Mouse (Mus musculus) embryonic facial prominence, embryonic 11.5 days (tissue): ENCODE results near the gene Ube2e1. TPM values are rescaled to one million over a fixed set of nuclear protein-coding genes. Genes with fewer than 3 reads are reported as not detected.

ENCODE experiments used
- ATAC-seq: fragments of 200-750 bp; cut with Nextera tagmentation; replicated peaks from 2 replicates; pipeline ENCODE4 v1.8.0; 2017; ENCODE audit warnings: low read depth; ENCODE audit not compliant: insufficient number of reproducible peaks, low FRiP score, low TSS enrichment
- DNase-seq: peaks from one replicate; pipeline ENCODE4 v3.0.0-alpha.2; 2015; ENCODE audit warnings: low spot score
- H3K27ac ChIP-seq: fragments of 300-500 bp; sonication (generic); replicated peaks from 2 replicates; pipeline ENCODE4 v1.5.1; 2014; ENCODE audit warnings: mild to moderate bottlenecking, low read depth, low read length, control low read depth
- H3K27me3 ChIP-seq: fragments of 300-500 bp; sonication (generic); 2 replicates; pipeline ENCODE4 v1.6.1; 2014; ENCODE audit warnings: mild to moderate bottlenecking, low read length, moderate library complexity, mixed read lengths; ENCODE audit not compliant: control insufficient read depth, insufficient read depth
- H3K36me3 ChIP-seq: fragments of 300-500 bp; sonication (generic); replicated peaks from 2 replicates; pipeline ENCODE4 v1.6.1; 2014; ENCODE audit warnings: low read depth, mild to moderate bottlenecking, low read length, moderate library complexity, mixed read lengths; ENCODE audit not compliant: control insufficient read depth, insufficient read depth
- H3K4me1 ChIP-seq: fragments of 300-500 bp; sonication (generic); 2 replicates; pipeline ENCODE4 v1.6.1; 2014; ENCODE audit warnings: low read length, mixed read lengths; ENCODE audit not compliant: control insufficient read depth, insufficient read depth
- H3K4me2 ChIP-seq: fragments of 300-500 bp; sonication (generic); 2 replicates; pipeline ENCODE4 v1.6.1; 2014; ENCODE audit warnings: low read depth, mild to moderate bottlenecking, control low read depth, low read length, moderate library complexity
- H3K4me3 ChIP-seq: fragments of 300-500 bp; sonication (generic); 2 replicates; pipeline ENCODE4 v1.5.1; 2014; ENCODE audit warnings: low read depth, low read length, control low read depth
- H3K9ac ChIP-seq: fragments of 300-500 bp; sonication (generic); replicated peaks from 2 replicates; pipeline ENCODE4 v1.6.1; 2014; ENCODE audit warnings: mild to moderate bottlenecking, control low read depth, low read length
- H3K9me3 ChIP-seq: fragments of 300-500 bp; sonication (generic); replicated peaks from 2 replicates; pipeline ENCODE4 v1.6.1; 2016; ENCODE audit warnings: mild to moderate bottlenecking, low read length, inconsistent platforms, mixed read lengths; ENCODE audit not compliant: control insufficient read depth
- WGBS: fragments of 180-500 bp; shearing (Covaris S2); extraction: QIAGEN DNeasy Blood & Tissue Kit; methylation state at CpG from one replicate; pipeline ENCODE4 v1.1.7; 2014; 5-methylcytosine and 5-hydroxymethylcytosine counted together
- polyA plus RNA-seq: library from polyadenylated mRNA; unstranded; fragments of >200 nt; fragmentation: Nextera tagmentation; extraction: Ambion mirVana; gene quantifications from 2 replicates; pipeline ENCODE4 v1.2.1, GENCODE M21; 2014

Gene Ube2e1
- polyA plus RNA-seq, 1 experiment from 2014 or later, result 62.2 TPM

DNA sequence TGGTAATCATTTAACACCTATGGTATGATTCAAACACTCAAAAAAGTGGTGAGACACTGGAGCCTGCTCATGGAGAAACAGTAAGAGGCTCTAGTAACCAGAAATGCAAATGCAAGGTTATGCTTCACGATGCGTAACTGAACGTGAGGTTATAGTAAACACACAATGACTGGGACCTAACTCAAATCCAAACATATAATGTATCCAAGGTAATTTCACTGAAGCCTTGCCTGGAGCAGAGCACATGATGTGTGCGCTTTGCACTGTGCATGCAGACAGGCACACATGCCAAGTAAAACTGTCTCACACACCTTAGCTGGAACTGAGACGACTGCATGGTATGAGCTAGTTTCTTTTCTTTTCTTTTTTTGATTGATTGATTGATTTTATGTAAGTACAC lies 27.5 kb downstream of the Ube2e1 start:
- DNase-seq, result no peak
- Histone ChIP-seq H3K27me3 (no peaks in the 10 kb centered on the region), H3K36me3 (no peaks in the 10 kb centered on the region), H3K4me3 (no peak overlapping the region), H3K27ac (no peak overlapping the region), H3K9me3 (no peaks in the 10 kb centered on the region), H3K4me1 (no peaks in the 10 kb centered on the region), H3K4me2 (no peak overlapping the region), H3K9ac (no peak overlapping the region)
- WGBS, result 94% methylated on average over 5 of the region's 5 CpGs
- no peak for ATAC-seq

DNA sequence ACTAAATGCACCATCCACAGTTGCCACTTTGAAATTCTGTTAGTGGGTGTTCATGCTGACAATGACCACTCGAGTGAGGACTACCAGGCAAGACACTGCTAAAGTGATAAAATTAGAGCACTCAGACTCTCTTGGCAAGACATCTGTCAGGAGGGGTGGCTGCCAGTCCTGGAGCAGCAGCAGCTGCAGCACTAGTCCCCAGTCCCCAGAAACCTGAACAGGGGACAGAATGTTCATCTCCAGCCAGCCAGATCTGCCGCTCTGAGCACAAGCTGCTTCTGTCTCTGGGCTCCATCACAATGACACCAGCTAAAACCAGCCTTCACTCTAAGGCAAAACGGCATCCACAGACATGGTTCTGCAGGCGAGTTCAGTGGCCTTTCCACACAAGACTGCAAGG lies 28.4 kb downstream of the Ube2e1 start:
- Histone ChIP-seq H3K9me3 (no peaks in the 10 kb centered on the region), H3K36me3 (no peaks in the 10 kb centered on the region), H3K4me1 (no peaks in the 10 kb centered on the region), H3K27me3 (no peaks in the 10 kb centered on the region), H3K4me2 (no peak overlapping the region), H3K4me3 (no peak overlapping the region), H3K27ac (no peak overlapping the region), H3K9ac (no peak overlapping the region)
- ATAC-seq (no peak), DNase-seq (no peak)
- 85% methylated on average over 4 of the region's 4 CpGs for WGBS

DNA sequence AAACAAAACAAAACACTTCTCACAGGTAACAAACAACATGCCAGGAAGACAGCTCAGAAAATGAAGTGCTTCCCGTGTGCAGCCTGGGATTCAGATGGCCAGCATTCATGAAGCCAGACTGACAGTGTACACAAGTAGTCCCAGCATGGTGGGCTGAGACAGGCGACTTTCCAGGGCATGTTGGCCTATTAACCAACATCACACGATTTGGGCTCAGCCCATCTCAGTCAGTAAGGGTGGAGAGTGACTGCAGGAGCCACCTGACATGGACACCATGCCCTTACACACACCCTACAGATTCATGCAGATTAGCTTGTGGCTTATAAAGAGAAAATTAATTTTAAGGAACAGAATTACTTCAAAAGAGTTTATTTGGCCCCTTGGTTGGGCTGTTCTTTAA lies 28.9 kb downstream of the Ube2e1 start:
- H3K36me3 ChIP-seq, result no peaks in the 10 kb centered on the region
- no peaks in the 10 kb centered on the region for H3K9me3 ChIP-seq
- H3K27me3 ChIP-seq, result no peaks in the 10 kb centered on the region
- H3K9ac ChIP-seq, result no peak overlapping the region
- no peak overlapping the region for H3K4me3 ChIP-seq
- no peak for DNase-seq
- no peaks in the 10 kb centered on the region for H3K4me1 ChIP-seq
- no peak for ATAC-seq
- H3K27ac ChIP-seq, result no peak overlapping the region
- H3K4me2 ChIP-seq, result no peak overlapping the region
- WGBS, result 80% methylated on average over 3 of the region's 3 CpGs

DNA sequence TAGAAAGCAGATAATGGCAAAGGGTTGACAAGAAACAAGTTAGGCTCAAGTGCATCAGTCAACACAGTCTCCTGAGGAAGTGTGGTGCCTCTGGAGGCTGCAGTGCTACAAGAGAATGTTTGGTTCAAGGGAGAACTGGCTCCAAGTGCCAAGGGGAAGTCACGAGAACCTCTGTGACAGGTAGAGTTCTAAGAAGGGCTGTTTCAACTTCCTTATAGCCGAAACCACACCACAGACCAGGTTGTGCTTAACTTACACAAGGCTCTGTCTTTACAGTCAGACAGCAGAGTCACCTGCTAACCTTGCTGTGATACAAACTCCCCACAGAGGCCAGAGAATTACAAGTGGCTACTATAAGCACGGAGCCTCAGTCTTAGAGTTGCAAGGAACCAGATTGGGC lies 30.1 kb downstream of the Ube2e1 start:
- no peak overlapping the region for H3K4me3 ChIP-seq
- H3K27me3 ChIP-seq, result no peaks in the 10 kb centered on the region
- ATAC-seq, result no peak
- no peak overlapping the region for H3K9ac ChIP-seq
- H3K4me1 ChIP-seq, result no peaks in the 10 kb centered on the region
- DNase-seq, result no peak
- no peak overlapping the region for H3K4me2 ChIP-seq
- H3K36me3 ChIP-seq, result no peaks in the 10 kb centered on the region
- 77% methylated on average over 3 of the region's 3 CpGs for WGBS
- no peak overlapping the region for H3K27ac ChIP-seq
- no peaks in the 10 kb centered on the region for H3K9me3 ChIP-seq

DNA sequence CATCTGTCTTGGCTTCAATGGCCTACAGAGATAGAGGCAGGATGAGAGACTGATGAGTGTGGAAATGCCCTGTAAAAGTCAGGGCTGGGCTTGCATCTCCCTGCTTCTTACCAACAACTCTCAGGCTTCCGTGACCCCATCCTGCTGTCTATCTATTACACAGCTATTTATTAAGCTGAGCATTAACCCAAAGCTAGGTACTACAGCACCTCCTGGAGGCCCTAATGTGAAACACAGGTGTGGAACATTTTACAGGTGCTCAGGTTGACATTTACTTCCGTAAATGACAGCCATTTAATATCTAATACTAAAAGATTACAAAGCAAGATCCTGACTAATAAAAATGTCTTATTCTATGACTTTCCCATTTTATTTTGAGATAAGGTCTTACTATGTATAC lies 31.0 kb downstream of the Ube2e1 start:
- DNase-seq (no peak), ATAC-seq (no peak)
- no peaks in the 10 kb centered on the region for H3K27me3 ChIP-seq
- H3K4me2 ChIP-seq, result no peak overlapping the region
- no peaks in the 10 kb centered on the region for H3K36me3 ChIP-seq
- no peak overlapping the region for H3K4me3 ChIP-seq
- WGBS, result 92% methylated on average over 2 of the region's 2 CpGs
- H3K9ac ChIP-seq, result no peak overlapping the region
- no peaks in the 10 kb centered on the region for H3K9me3 ChIP-seq
- H3K4me1 ChIP-seq, result no peaks in the 10 kb centered on the region
- H3K27ac ChIP-seq, result no peak overlapping the region

DNA sequence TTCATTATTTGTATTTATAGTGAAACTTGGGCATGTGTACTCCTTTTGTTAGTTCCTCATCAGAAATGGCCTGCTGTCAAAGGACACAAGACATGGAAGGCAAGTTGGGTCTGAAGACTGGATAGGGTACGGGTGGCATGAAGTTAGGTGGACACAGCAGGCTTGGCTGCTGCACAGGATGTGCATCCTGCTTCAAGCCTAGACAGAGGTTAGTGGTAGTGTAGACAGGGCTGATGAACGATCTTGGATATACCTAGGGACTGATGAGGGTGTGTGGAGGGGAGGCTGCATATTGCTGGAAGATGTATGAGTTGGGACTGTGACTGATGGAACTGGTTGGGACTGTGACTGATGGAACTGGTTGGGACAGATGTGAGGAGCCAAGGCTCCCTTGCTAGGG lies 32.8 kb downstream of the Ube2e1 start:
- no peak overlapping the region for H3K27ac ChIP-seq
- no peaks in the 10 kb centered on the region for H3K4me1 ChIP-seq
- no peaks in the 10 kb centered on the region for H3K36me3 ChIP-seq
- no peaks in the 10 kb centered on the region for H3K27me3 ChIP-seq
- H3K9ac ChIP-seq, result no peak overlapping the region
- no peak overlapping the region for H3K4me3 ChIP-seq
- H3K4me2 ChIP-seq, result no peak overlapping the region
- 90% methylated on average over 2 of the region's 2 CpGs for WGBS
- H3K9me3 ChIP-seq, result no peaks in the 10 kb centered on the region
- ATAC-seq, result no peak
- no peak for DNase-seq

DNA sequence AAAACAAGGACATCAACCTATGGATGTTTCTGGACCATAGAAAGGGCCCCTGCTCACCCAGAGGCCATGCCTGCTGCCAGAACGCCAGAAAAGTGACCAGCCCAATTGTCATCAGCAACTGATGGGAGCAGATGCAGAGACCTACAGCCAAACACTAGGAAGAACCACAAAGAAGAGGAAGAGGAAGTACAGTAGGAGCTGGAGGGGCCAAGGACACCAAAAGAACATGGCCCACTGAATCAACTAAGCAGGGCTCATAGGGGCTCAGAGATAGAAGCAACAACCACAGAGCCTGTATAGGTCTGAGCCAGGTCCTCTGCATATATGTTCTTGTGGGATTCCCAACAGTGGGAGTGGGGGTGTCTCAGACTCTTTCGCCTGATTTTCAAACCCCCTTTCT lies 34.2 kb downstream of the Ube2e1 start:
- no peak overlapping the region for H3K27ac ChIP-seq
- H3K4me2 ChIP-seq, result no peak overlapping the region
- ATAC-seq (no peak), DNase-seq (no peak)
- no peak overlapping the region for H3K9ac ChIP-seq
- no peaks in the 10 kb centered on the region for H3K9me3 ChIP-seq
- WGBS, result 81% methylated on average over 2 of the region's 2 CpGs
- no peak overlapping the region for H3K4me3 ChIP-seq
- no peaks in the 10 kb centered on the region for H3K27me3 ChIP-seq
- no peaks in the 10 kb centered on the region for H3K4me1 ChIP-seq
- no peaks in the 10 kb centered on the region for H3K36me3 ChIP-seq

DNA sequence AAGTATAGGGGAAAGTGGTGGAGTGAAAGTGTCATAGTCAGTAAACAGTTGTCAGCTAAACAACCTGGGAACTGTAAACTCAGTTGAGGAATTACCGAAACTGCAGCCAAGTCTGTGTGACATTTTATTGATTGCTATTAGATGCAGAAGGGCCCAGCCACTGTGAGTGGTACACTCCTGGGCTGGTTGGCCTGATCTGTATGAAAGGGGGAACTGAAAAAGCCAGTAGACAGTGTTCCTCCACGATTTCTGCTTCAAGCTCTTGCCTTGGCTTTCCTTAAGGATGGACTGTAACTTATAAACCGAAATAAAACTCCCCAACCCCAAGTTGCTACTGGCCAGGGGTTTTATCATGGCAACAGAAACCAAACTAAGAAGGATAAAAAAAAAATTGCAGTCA lies 39.1 kb downstream of the Ube2e1 start:
- Histone ChIP-seq H3K4me3 (no peak overlapping the region), H3K36me3 (no peaks in the 10 kb centered on the region), H3K4me1 (no peaks in the 10 kb centered on the region), H3K4me2 (no peak overlapping the region), H3K9ac (no peak overlapping the region), H3K9me3 (no peaks in the 10 kb centered on the region), H3K27ac (no peak overlapping the region), H3K27me3 (no peaks in the 10 kb centered on the region)
- no peak for DNase-seq
- WGBS, result 96% methylated on average over 3 of the region's 3 CpGs
- no peak for ATAC-seq

DNA sequence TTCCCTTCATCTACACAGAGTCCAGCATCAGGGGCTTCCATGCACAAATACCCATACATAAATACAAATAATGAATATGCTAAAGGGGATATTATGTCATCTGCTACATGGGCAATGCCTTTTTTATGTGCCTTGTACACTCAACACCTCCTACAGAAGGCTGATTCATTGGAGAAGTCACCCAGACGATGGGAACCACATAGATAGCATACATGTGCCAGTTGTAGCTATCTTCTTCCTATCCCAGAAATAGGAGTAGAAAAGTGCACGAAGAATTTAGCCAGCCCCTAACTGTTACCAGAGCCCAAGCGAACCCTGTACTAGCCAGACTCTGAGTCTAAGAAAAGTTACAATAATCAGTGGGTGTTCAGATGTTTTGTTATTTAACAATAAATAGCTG lies 39.5 kb downstream of the Ube2e1 start:
- 93% methylated on average over 3 of the region's 3 CpGs for WGBS
- H3K27me3 ChIP-seq, result no peaks in the 10 kb centered on the region
- no peak overlapping the region for H3K4me3 ChIP-seq
- no peaks in the 10 kb centered on the region for H3K9me3 ChIP-seq
- H3K27ac ChIP-seq, result no peak overlapping the region
- H3K9ac ChIP-seq, result no peak overlapping the region
- no peak overlapping the region for H3K4me2 ChIP-seq
- no peaks in the 10 kb centered on the region for H3K4me1 ChIP-seq
- ATAC-seq (no peak), DNase-seq (no peak)
- no peaks in the 10 kb centered on the region for H3K36me3 ChIP-seq
